Mouse (Mus musculus) erythroblast, adult 5-6 weeks (primary cell): ENCODE results near the gene Olfr67. TPM values are rescaled to one million over a fixed set of nuclear protein-coding genes. Genes with fewer than 3 reads are reported as not detected.
"Not testable (repeated sequence)": the region's sequence is repeated elsewhere in the genome, so short reads cannot be mapped to it uniquely, and the experiment has no call there.

Experiments
- ATAC-seq: replicated peaks from 2 replicates; pipeline ENCODE4 v1.8.0; 2016; ENCODE audit warnings: moderate number of reproducible peaks, mild to moderate bottlenecking, moderate TSS enrichment, inconsistent platforms; ENCODE audit not compliant: poor library complexity, low FRiP score, severe bottlenecking
- total RNA-seq, 2 experiments: library from RNA; stranded (forward) in 1 of 2; stranded (reverse) in 1 of 2; fragments of 150-400 nt in 1 of 2; fragments of 200-764, 138-1000 nt in 1 of 2; gene quantifications; 2 replicates each; pipeline versions ENCODE4 v1.2.3 to v1.2.4; 2015 to 2017; ENCODE audit warnings: low replicate concordance in 2 of 2

The Olfr67 gene
- total RNA-seq, 2 experiments from 2014 or later: 4.2 to 10.2 TPM

DNA sequence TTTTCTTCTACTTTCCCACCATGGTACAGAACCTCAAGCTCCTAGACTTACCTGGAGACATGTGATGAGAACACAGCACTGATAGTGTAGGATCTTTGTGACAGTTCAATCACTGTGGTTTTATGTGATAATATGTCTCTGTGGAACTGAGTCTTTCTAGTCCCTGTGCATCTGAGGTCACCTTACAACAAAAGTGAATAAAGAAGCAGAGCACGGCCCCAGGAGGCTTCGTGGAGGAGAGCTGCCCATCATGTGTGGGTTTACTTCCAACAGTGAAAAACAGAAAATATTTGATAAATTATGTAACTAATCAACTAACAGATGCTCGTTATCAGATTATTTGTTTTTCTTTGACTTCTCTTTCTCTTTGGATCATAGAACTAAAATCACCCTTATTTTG lies 12.0 kb downstream of the Olfr67 start, which contains the start of gene Olfr68:
Gene Olfr68 (minus strand): TSS at position 101 of the 400 bp plus-strand sequence.
- ATAC-seq: no peak

DNA sequence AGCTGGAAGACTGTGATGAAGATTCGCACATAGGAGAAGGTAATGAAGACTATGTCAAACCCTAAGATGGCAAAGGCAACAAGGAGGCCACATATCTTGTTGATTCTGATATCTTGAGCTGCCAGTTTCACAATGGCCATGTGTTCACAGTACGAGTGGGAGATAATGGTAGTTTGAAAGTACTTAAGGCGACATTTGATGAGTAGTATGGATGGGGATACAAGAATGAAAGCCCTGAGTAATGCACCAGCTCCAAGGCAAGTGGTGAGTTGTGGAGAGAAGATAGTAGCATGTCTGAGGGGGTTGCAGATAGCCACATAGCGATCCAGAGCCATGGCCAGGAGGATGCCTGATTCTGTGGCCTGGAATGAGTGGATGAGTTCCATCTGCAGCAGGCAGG lies 14.0 kb downstream of the Olfr67 start:
- peak; percentile 82 for ATAC-seq

GRCm38 (mm10) chr7:103771494-103771893 lies 20.1 kb downstream of the Olfr67 start, which contains the start of gene Olfr69:
Gene Olfr69, minus strand, starts transcription at chr7:103771594.
- ATAC-seq: no peak

- peak; percentile 45; the same call in 1 of the 2 replicates for ATAC-seq
These were observed 23.9 kb downstream of the Olfr67 start for GRCm38 (mm10) chr7:103767687-103768086.

- ATAC-seq: not testable (repeated sequence)
These were observed 29.4 kb downstream of the Olfr67 start for GRCm38 (mm10) chr7:103762212-103762611.

DNA sequence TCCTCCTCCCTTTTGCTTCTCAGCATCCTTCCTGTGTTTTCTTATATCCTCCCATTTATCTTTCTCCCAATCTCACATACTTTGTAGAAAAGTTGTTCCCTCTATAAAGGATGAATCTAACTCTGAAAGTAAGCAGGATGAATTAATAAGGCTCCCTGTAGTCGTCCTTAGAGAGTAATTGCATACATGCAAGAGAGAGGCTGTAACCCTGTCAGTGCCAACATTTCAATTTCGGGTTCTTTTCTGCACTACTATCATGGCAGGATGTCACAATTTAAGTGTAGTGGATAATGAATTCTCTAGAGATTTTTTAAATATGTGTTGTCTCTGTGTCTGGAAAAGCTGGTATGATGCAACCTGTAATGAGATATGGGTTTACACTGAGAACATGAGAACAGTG lies 34.4 kb downstream of the Olfr67 start, which contains the start of gene Olfr630:
Gene Olfr630 (minus strand): TSS at position 101 of the 400 bp plus-strand sequence.
- no peak for ATAC-seq

GRCm38 (mm10) chr7:103744843-103745242 lies 46.8 kb downstream of the Olfr67 start, which contains the start of gene Olfr629:
Gene Olfr629, minus strand, starts transcription at chr7:103744943.
- ATAC-seq: no peak

Other genes starting within 250 kb of the Olfr67 start
Only the 30 nearest of the 34 such genes appear.
- gene Olfr616, start 222.7 kb downstream of the Olfr67 start, total RNA-seq (2015; ENCODE audit: low replicate concordance): not detected in 2 replicates
- not detected in 2 replicates for gene Olfr616, start 222.7 kb downstream of the Olfr67 start, total RNA-seq (2017; ENCODE audit: low replicate concordance)
- gene Olfr617, start 218.8 kb downstream of the Olfr67 start, total RNA-seq (2015; ENCODE audit: low replicate concordance): not detected in 2 replicates
- gene Olfr617, start 218.8 kb downstream of the Olfr67 start, total RNA-seq (2017; ENCODE audit: low replicate concordance): not detected in 2 replicates
- gene Olfr618, start 201.7 kb downstream of the Olfr67 start, total RNA-seq (2015; ENCODE audit: low replicate concordance): not detected in 2 replicates
- gene Olfr618, start 201.7 kb downstream of the Olfr67 start, total RNA-seq (2017; ENCODE audit: low replicate concordance): not detected in 2 replicates
- not detected in 2 replicates for gene Olfr619, start 191.2 kb downstream of the Olfr67 start, total RNA-seq (2015; ENCODE audit: low replicate concordance)
- gene Olfr619, start 191.2 kb downstream of the Olfr67 start, total RNA-seq (2017; ENCODE audit: low replicate concordance): not detected in 2 replicates
- not detected in 2 replicates for gene Olfr620, start 179.3 kb downstream of the Olfr67 start, total RNA-seq (2015; ENCODE audit: low replicate concordance)
- gene Olfr620, start 179.3 kb downstream of the Olfr67 start, total RNA-seq (2017; ENCODE audit: low replicate concordance): not detected in 2 replicates
- not detected in 2 replicates for gene Olfr622, start 149.1 kb downstream of the Olfr67 start, total RNA-seq (2015; ENCODE audit: low replicate concordance)
- gene Olfr622, start 149.1 kb downstream of the Olfr67 start, total RNA-seq (2017; ENCODE audit: low replicate concordance): not detected in 2 replicates
- gene Olfr623, start 128.1 kb downstream of the Olfr67 start, total RNA-seq (2015; ENCODE audit: low replicate concordance): not detected in 2 replicates
- gene Olfr623, start 128.1 kb downstream of the Olfr67 start, total RNA-seq (2017; ENCODE audit: low replicate concordance): not detected in 2 replicates
- gene Olfr624, start 120.6 kb downstream of the Olfr67 start, total RNA-seq (2015; ENCODE audit: low replicate concordance): 0.21 TPM in 1 of 2 replicates, not detected in the other
- not detected in 2 replicates for gene Olfr624, start 120.6 kb downstream of the Olfr67 start, total RNA-seq (2017; ENCODE audit: low replicate concordance)
- gene Olfr625-ps1, start 109.1 kb downstream of the Olfr67 start, total RNA-seq (2015; ENCODE audit: low replicate concordance): not detected in 2 replicates
- not detected in 2 replicates for gene Olfr625-ps1, start 109.1 kb downstream of the Olfr67 start, total RNA-seq (2017; ENCODE audit: low replicate concordance)
- gene Olfr243, start 77.2 kb downstream of the Olfr67 start, total RNA-seq (2015; ENCODE audit: low replicate concordance): not detected in 2 replicates
- 0.28 TPM in 1 of 2 replicates, not detected in the other for gene Olfr243, start 77.2 kb downstream of the Olfr67 start, total RNA-seq (2017; ENCODE audit: low replicate concordance)
- not detected in 2 replicates for gene Olfr628, start 61.4 kb downstream of the Olfr67 start, total RNA-seq (2015; ENCODE audit: low replicate concordance)
- not detected in 2 replicates for gene Olfr628, start 61.4 kb downstream of the Olfr67 start, total RNA-seq (2017; ENCODE audit: low replicate concordance)
- not detected in 2 replicates for gene Olfr629, start 46.9 kb downstream of the Olfr67 start, total RNA-seq (2015; ENCODE audit: low replicate concordance)
- gene Olfr629, start 46.9 kb downstream of the Olfr67 start, total RNA-seq (2017; ENCODE audit: low replicate concordance): 0.43 TPM in 1 of 2 replicates, not detected in the other
- gene Olfr630, start 34.5 kb downstream of the Olfr67 start, total RNA-seq (2015; ENCODE audit: low replicate concordance): not detected in 2 replicates
- gene Olfr630, start 34.5 kb downstream of the Olfr67 start, total RNA-seq (2017; ENCODE audit: low replicate concordance): 1.5 TPM in 1 of 2 replicates, not detected in the other
- 2.7 and 5.6 TPM in 2 replicates for gene Olfr69, start 20.2 kb downstream of the Olfr67 start, total RNA-seq (2015; ENCODE audit: low replicate concordance)
- 0.70 and 1.1 TPM in 2 replicates for gene Olfr69, start 20.2 kb downstream of the Olfr67 start, total RNA-seq (2017; ENCODE audit: low replicate concordance)
- gene Olfr68, start 12.1 kb downstream of the Olfr67 start, total RNA-seq (2015; ENCODE audit: low replicate concordance): 1.0 and 1.3 TPM in 2 replicates
- gene Olfr68, start 12.1 kb downstream of the Olfr67 start, total RNA-seq (2017; ENCODE audit: low replicate concordance): 1.4 and 1.5 TPM in 2 replicates
- gene Hbb-bt, start 22.2 kb upstream of the Olfr67 start, total RNA-seq (2015; ENCODE audit: low replicate concordance): 39,556 and 40,045 TPM in 2 replicates
- 14,681 and 15,230 TPM in 2 replicates for gene Hbb-bt, start 22.2 kb upstream of the Olfr67 start, total RNA-seq (2017; ENCODE audit: low replicate concordance)
- gene Hbb-bs, start 36.3 kb upstream of the Olfr67 start, total RNA-seq (2015; ENCODE audit: low replicate concordance): 179,259 and 187,171 TPM in 2 replicates
- 69,583 and 76,927 TPM in 2 replicates for gene Hbb-bs, start 36.3 kb upstream of the Olfr67 start, total RNA-seq (2017; ENCODE audit: low replicate concordance)
- gene Hbb-bh2, start 48.7 kb upstream of the Olfr67 start, total RNA-seq (2015; ENCODE audit: low replicate concordance): not detected in 2 replicates
- 1.0 and 4.6 TPM in 2 replicates for gene Hbb-bh2, start 48.7 kb upstream of the Olfr67 start, total RNA-seq (2017; ENCODE audit: low replicate concordance)
- not detected in 2 replicates for gene Hbb-bh1, start 51.3 kb upstream of the Olfr67 start, total RNA-seq (2015; ENCODE audit: low replicate concordance)
- gene Hbb-bh1, start 51.3 kb upstream of the Olfr67 start, total RNA-seq (2017; ENCODE audit: low replicate concordance): not detected in 2 replicates
- 2.9 and 8.6 TPM in 2 replicates for gene Hbb-y, start 61.4 kb upstream of the Olfr67 start, total RNA-seq (2015; ENCODE audit: low replicate concordance)
- not detected in 2 replicates for gene Hbb-y, start 61.4 kb upstream of the Olfr67 start, total RNA-seq (2017; ENCODE audit: low replicate concordance)
- gene Olfr66, start 94.4 kb upstream of the Olfr67 start, total RNA-seq (2015; ENCODE audit: low replicate concordance): not detected in 2 replicates
- gene Olfr66, start 94.4 kb upstream of the Olfr67 start, total RNA-seq (2017; ENCODE audit: low replicate concordance): not detected in 2 replicates
- gene Olfr64, start 102.7 kb upstream of the Olfr67 start, total RNA-seq (2015; ENCODE audit: low replicate concordance): not detected in 2 replicates
- 0.14 and 0.34 TPM in 2 replicates for gene Olfr64, start 102.7 kb upstream of the Olfr67 start, total RNA-seq (2017; ENCODE audit: low replicate concordance)
- gene Olfr65, start 111.7 kb upstream of the Olfr67 start, total RNA-seq (2015; ENCODE audit: low replicate concordance): not detected in 2 replicates
- gene Olfr65, start 111.7 kb upstream of the Olfr67 start, total RNA-seq (2017; ENCODE audit: low replicate concordance): 0.28 TPM in 1 of 2 replicates, not detected in the other
- 1.0 TPM in 1 of 2 replicates, not detected in the other for gene Olfr631, start 137.0 kb upstream of the Olfr67 start, total RNA-seq (2015; ENCODE audit: low replicate concordance)
- gene Olfr631, start 137.0 kb upstream of the Olfr67 start, total RNA-seq (2017; ENCODE audit: low replicate concordance): 2.1 TPM in 1 of 2 replicates, not detected in the other
- not detected in 2 replicates for gene Olfr632, start 142.5 kb upstream of the Olfr67 start, total RNA-seq (2015; ENCODE audit: low replicate concordance)
- 1.7 TPM in 1 of 2 replicates, not detected in the other for gene Olfr632, start 142.5 kb upstream of the Olfr67 start, total RNA-seq (2017; ENCODE audit: low replicate concordance)
- not detected in 2 replicates for gene Olfr633, start 152.6 kb upstream of the Olfr67 start, total RNA-seq (2015; ENCODE audit: low replicate concordance)
- not detected in 2 replicates for gene Olfr633, start 152.6 kb upstream of the Olfr67 start, total RNA-seq (2017; ENCODE audit: low replicate concordance)
- gene Olfr635, start 179.3 kb upstream of the Olfr67 start, total RNA-seq (2015; ENCODE audit: low replicate concordance): not detected in 2 replicates
- gene Olfr635, start 179.3 kb upstream of the Olfr67 start, total RNA-seq (2017; ENCODE audit: low replicate concordance): 0.09 and 0.14 TPM in 2 replicates
- not detected in 2 replicates for gene Olfr638, start 206.9 kb upstream of the Olfr67 start, total RNA-seq (2015; ENCODE audit: low replicate concordance)
- gene Olfr638, start 206.9 kb upstream of the Olfr67 start, total RNA-seq (2017; ENCODE audit: low replicate concordance): not detected in 2 replicates
- not detected in 2 replicates for gene Olfr639, start 225.5 kb upstream of the Olfr67 start, total RNA-seq (2015; ENCODE audit: low replicate concordance)
- gene Olfr639, start 225.5 kb upstream of the Olfr67 start, total RNA-seq (2017; ENCODE audit: low replicate concordance): 0.09 and 0.14 TPM in 2 replicates
- not detected in 2 replicates for gene Olfr640, start 233.8 kb upstream of the Olfr67 start, total RNA-seq (2015; ENCODE audit: low replicate concordance)
- gene Olfr640, start 233.8 kb upstream of the Olfr67 start, total RNA-seq (2017; ENCODE audit: low replicate concordance): not detected in 2 replicates